Mouse (Mus musculus) liver, embryonic 12.5 days (tissue): ENCODE measurements at regions not wholly inside any gene's neighbourhood (a gene's known extent, or its start where the extent isn't known, plus 50 kb on each side); places are given as distances from the start of the nearest gene placed in this dataset.
A peak's percentile ranks its signal among the peaks of the same experiment; 100 is the strongest.

ENCODE experiments used
- ATAC-seq: fragments of 200-750 bp; cut with Nextera tagmentation; 2 replicates; pipeline ENCODE4 v1.8.0; 2017; ENCODE audit warnings: moderate number of reproducible peaks, mild to moderate bottlenecking, moderate library complexity
- H3K27ac ChIP-seq: fragments of 300-500 bp; sonication (generic); 2 replicates; pipeline ENCODE4 v1.5.1; 2016; ENCODE audit warnings: mild to moderate bottlenecking
- H3K27me3 ChIP-seq: fragments of 300-500 bp; sonication (generic); replicated peaks from 2 replicates; pipeline ENCODE4 v1.6.1; 2016; ENCODE audit warnings: mild to moderate bottlenecking, moderate library complexity
- H3K36me3 ChIP-seq: fragments of 300-500 bp; sonication (generic); 2 replicates; pipeline ENCODE4 v1.6.1; 2016; ENCODE audit warnings: mild to moderate bottlenecking, moderate library complexity
- H3K4me1 ChIP-seq: fragments of 300-500 bp; sonication (generic); 2 replicates; pipeline ENCODE4 v1.6.1; 2016
- H3K4me2 ChIP-seq: fragments of 300-500 bp; sonication (generic); 2 replicates; pipeline ENCODE4 v1.6.1; 2016; ENCODE audit warnings: mild to moderate bottlenecking, moderate library complexity
- H3K4me3 ChIP-seq: fragments of 300-500 bp; sonication (generic); 2 replicates; pipeline ENCODE4 v1.5.1; 2016; ENCODE audit warnings: mild to moderate bottlenecking, moderate library complexity
- H3K9ac ChIP-seq: fragments of 300-500 bp; sonication (generic); 2 replicates; pipeline ENCODE4 v1.6.1; 2016; ENCODE audit warnings: mild to moderate bottlenecking, moderate library complexity
- H3K9me3 ChIP-seq: fragments of 300-500 bp; sonication (generic); replicated peaks from 2 replicates; pipeline ENCODE4 v1.6.1; 2016; ENCODE audit warnings: mild to moderate bottlenecking, moderate library complexity
- WGBS: fragments of 180-500 bp; shearing (Covaris S2); methylation state at CpG from one replicate; pipeline ENCODE4 v1.1.7; 2016; ENCODE audit not compliant: insufficient replicate concordance; 5-methylcytosine and 5-hydroxymethylcytosine counted together

DNA sequence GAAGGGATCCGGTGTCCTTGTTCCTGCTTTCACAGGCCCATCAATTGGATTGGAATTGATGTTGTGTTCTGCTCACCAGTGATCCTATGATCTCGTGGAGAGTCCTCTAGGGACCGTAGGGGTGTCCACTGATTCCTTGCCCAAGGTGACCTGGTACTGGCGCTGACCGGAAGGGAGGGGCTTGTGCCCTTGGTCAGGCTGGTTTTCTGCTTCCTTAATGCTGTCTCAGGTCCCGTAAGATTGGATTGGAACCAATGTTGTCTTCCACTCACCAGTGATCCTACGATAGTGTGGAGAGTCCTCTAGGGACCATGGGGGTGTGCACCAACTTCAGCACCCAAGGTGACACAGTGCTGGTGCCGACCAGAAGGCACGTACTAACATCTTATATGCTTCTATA is 324.9 kb upstream of the Ptchd4 start:
- Histone ChIP-seq H3K4me3 (no peak overlapping the region), H3K27ac (no peak overlapping the region), H3K27me3 (no peaks in the 10 kb centered on the region), H3K4me1 (no peaks in the 10 kb centered on the region), H3K36me3 (no peaks in the 10 kb centered on the region), H3K9me3 (peaks cover 4% of the 10 kb centered on the region; the same call in 1 of the 2 replicates), H3K4me2 (no peak overlapping the region), H3K9ac (no peak overlapping the region)
- ATAC-seq: no peak
- 69% methylated on average over 9 of the region's 9 CpGs for WGBS

DNA sequence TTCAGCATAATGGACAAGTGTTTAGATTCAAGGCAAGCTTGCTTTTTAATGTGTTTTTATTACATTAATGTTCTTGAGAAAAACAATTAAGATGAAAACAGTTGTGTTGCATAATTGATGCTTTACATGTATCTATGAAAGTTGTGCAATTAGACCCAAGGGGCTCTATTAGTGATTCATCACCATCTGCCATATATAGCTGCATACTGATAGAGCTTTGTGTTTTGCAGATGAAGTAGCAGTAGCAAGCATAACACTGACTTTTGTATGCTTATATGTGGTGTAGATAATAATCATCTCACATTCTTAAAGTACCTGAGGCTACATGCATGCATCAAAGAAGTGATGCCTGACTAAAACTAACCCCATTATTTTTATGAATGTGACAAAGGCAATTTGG is 307.3 kb upstream of the Ptchd4 start:
- H3K27ac ChIP-seq: no peak overlapping the region
- H3K36me3 ChIP-seq: no peaks in the 10 kb centered on the region
- no peaks in the 10 kb centered on the region for H3K4me1 ChIP-seq
- no peak for ATAC-seq
- H3K4me3 ChIP-seq: no peak overlapping the region
- no peak overlapping the region for H3K4me2 ChIP-seq
- no peaks in the 10 kb centered on the region for H3K27me3 ChIP-seq
- H3K9ac ChIP-seq: no peak overlapping the region
- H3K9me3 ChIP-seq: no peaks in the 10 kb centered on the region

DNA sequence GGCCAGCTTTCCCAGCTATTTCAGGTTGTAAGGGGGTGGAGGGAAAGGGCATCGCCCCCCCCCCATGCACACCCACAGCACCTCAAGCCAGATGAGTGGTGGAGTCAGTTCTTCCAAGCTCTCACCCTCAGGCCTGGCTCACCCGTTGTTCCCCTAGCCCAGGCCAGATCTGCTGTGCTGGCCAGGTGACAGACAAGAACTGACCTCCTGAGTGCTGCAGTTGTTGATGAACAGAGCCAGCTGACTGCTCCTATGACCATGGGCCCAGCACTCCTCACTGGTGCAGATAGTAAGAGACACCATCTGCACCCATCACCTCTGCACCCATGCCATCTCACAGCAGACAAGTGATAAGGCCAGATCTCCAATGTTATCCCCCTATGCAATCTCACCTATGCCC is 291.5 kb upstream of the Ptchd4 start:
- Histone ChIP-seq H3K36me3 (no peaks in the 10 kb centered on the region), H3K27ac (no peak overlapping the region), H3K4me1 (no peaks in the 10 kb centered on the region), H3K9me3 (no peaks in the 10 kb centered on the region), H3K27me3 (no peaks in the 10 kb centered on the region), H3K4me3 (no peak overlapping the region), H3K4me2 (no peak overlapping the region), H3K9ac (no peak overlapping the region)
- peak; percentile 15; the same call in 1 of the 2 replicates for ATAC-seq
- 50% methylated on average over 2 of the region's 2 CpGs for WGBS

DNA sequence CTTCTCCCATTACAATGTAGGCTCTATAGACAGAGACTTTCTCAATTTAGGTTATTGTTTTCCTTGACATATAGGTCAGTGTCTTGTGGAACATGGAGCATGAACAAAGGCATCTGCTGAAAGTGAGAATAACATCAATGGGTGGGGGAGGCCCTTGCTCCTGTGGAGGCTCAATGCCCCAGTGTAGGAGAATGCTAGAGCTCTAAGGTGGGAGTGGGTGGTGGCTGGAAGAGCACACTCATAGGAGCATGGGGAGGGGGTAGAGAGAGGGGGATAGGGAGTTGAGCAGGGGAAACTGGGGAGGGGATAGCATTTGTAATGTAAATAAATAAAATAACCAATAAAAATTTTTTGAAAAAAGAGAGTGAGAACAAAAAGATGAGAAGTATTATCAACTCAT is 288.5 kb upstream of the Ptchd4 start:
- no peaks in the 10 kb centered on the region for H3K9me3 ChIP-seq
- no peak overlapping the region for H3K4me3 ChIP-seq
- H3K27ac ChIP-seq: no peak overlapping the region
- no peaks in the 10 kb centered on the region for H3K36me3 ChIP-seq
- H3K9ac ChIP-seq: no peak overlapping the region
- ATAC-seq: no peak
- H3K4me2 ChIP-seq: no peak overlapping the region
- H3K4me1 ChIP-seq: no peaks in the 10 kb centered on the region
- no peaks in the 10 kb centered on the region for H3K27me3 ChIP-seq

DNA sequence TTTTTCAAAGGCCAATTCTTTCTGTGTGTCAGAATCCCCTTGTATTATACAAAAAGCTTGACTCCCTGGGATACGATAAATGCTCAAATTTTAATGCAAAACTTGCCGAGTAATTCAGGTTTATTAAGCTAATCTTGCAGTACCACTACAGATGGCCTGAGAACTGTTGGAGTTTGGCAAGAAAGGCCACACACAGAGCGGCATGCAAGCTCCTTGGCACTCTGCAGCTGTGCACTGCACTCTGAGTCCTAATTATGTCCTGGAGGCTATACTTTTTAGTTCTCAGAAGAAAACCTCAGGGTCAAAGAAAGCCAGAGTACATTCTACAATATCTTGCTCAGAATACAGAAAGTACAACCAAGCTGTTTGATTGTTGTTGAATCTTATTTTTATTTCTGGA is 286.3 kb upstream of the Ptchd4 start:
- ATAC-seq: no peak
- no peak overlapping the region for H3K4me2 ChIP-seq
- H3K4me3 ChIP-seq: no peak overlapping the region
- no peak overlapping the region for H3K27ac ChIP-seq
- H3K27me3 ChIP-seq: no peaks in the 10 kb centered on the region
- no peaks in the 10 kb centered on the region for H3K9me3 ChIP-seq
- WGBS: 72% methylated on average over 3 of the region's 3 CpGs
- no peaks in the 10 kb centered on the region for H3K36me3 ChIP-seq
- H3K9ac ChIP-seq: no peak overlapping the region
- H3K4me1 ChIP-seq: no peaks in the 10 kb centered on the region

DNA sequence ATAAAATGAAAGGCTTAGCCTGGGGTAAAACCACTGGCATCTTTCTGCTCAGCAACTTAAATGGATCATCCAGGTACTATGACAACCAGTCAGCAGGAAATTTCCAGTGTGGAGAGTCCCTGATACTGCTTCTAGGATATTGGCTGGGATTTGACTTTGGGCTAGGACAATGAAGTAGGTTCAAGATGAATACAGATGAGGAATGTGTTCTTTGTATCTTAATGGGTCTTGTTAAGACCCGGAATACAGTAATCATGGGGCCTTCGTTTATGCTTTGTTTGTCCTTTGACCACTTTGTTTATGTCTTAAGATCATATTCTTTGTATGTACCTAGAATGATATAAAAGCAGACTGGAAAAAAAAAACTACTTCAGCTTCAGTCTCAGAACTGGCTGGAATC is 278.7 kb upstream of the Ptchd4 start:
- Histone ChIP-seq H3K27ac (no peak overlapping the region), H3K4me3 (no peak overlapping the region), H3K4me1 (no peaks in the 10 kb centered on the region), H3K4me2 (no peak overlapping the region), H3K9me3 (no peaks in the 10 kb centered on the region), H3K9ac (no peak overlapping the region), H3K27me3 (no peaks in the 10 kb centered on the region), H3K36me3 (no peaks in the 10 kb centered on the region)
- 71% methylated on average over 2 of the region's 2 CpGs for WGBS
- no peak for ATAC-seq

DNA sequence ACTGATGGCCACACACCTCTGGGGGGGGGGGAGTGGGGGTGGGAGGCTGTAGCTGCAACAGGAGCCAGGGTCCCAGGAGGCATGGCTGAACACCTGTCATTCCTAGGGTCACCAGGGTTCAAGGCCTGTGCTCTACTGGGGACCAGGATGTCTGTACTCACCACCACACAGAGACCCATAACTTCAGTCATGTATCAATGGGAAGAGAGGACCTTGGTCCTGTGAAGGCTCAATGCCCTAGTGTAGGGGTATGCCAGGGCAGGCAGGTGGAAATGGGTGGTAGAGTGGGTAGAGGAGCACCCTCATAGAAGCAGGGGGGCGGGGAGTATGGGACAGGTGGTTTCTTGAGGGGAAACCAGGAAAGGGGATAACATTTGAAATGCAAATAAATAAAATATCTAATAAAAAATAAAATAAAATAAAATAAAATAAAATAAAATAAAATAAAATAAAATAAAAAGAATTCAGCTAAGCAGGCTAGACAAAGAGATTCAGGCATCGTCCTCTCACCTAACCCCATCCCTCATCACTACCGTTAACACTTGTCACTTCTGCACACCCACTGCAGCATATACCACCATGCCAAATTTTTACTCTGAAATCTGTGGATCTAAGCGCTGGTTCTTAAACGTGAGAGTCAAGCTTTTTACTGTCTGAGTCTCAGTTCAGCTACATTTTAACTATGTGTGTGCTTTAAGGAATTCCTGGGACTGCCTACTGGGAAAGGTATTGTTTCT is 265.8 kb upstream of the Ptchd4 start:
- 61% methylated on average over 5 of the region's 5 CpGs for WGBS
- no peak overlapping the region for H3K4me2 ChIP-seq
- no peaks in the 10 kb centered on the region for H3K27me3 ChIP-seq
- no peak overlapping the region for H3K4me3 ChIP-seq
- H3K9me3 ChIP-seq: no peaks in the 10 kb centered on the region
- H3K4me1 ChIP-seq: no peaks in the 10 kb centered on the region
- H3K36me3 ChIP-seq: no peaks in the 10 kb centered on the region
- no peak overlapping the region for H3K27ac ChIP-seq
- no peak overlapping the region for H3K9ac ChIP-seq
- peak; percentile 21; the same call in 1 of the 2 replicates for ATAC-seq

DNA sequence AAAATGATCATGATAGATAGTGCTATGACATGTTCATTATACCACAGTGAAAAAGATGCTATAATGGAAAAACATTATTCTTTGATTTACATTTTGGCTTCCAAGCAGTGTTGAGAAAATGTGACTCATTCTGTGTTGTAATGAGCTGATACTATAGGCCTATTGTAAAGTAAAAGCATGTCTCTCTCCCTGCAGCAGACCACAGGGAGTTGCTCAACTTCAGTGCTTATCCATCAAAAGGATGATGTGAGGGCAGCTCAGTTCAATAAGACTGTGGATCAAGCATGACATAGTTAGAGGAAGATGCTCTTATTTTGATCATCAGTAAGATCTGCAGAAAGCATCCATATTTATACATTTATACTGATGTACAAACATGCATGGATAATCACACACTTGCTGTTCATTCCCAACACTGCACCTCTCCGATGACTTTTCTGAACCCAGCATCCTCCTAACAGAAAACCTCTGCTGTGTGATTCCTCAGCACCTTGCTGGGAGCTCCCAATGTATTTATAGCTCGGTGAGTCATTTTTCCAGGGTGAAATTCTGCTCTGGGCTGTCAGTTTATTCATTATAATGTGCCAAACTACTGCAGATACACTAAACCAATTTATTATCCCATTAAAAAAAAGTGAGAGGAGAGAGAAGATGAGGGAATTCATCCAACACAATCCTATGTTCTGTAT is 224.8 kb upstream of the Ptchd4 start:
- H3K4me1 ChIP-seq: no peaks in the 10 kb centered on the region
- 57% methylated on average over 2 of the region's 2 CpGs for WGBS
- H3K27ac ChIP-seq: no peak overlapping the region
- no peak overlapping the region for H3K4me3 ChIP-seq
- no peaks in the 10 kb centered on the region for H3K9me3 ChIP-seq
- no peak overlapping the region for H3K9ac ChIP-seq
- no peak overlapping the region for H3K4me2 ChIP-seq
- no peak for ATAC-seq
- H3K36me3 ChIP-seq: no peaks in the 10 kb centered on the region
- no peaks in the 10 kb centered on the region for H3K27me3 ChIP-seq

DNA sequence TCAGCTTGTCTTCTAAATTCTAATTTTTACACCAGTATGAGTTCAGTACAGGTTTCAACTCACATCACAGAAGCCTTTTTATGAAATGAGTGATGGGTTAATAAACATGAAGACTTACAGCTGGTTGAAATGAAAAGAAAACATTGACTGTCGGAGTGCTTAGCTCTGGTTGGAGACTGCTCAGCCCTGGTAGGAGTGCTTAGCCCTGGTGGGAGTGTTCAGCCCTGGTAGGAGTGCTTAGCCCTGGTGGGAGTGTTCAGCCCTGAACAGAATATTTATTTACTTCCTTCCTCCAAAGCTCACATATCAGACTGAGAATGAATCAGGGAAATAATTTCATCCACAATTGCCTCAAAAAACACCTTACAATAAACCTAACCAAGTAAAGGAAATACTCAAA is 202.1 kb upstream of the Ptchd4 start:
- WGBS: 59% methylated on average over 1 of the region's 1 CpGs
- no peak overlapping the region for H3K9ac ChIP-seq
- no peaks in the 10 kb centered on the region for H3K36me3 ChIP-seq
- no peak overlapping the region for H3K27ac ChIP-seq
- no peaks in the 10 kb centered on the region for H3K9me3 ChIP-seq
- H3K4me3 ChIP-seq: no peak overlapping the region
- no peaks in the 10 kb centered on the region for H3K27me3 ChIP-seq
- H3K4me2 ChIP-seq: no peak overlapping the region
- no peaks in the 10 kb centered on the region for H3K4me1 ChIP-seq
- no peak for ATAC-seq

DNA sequence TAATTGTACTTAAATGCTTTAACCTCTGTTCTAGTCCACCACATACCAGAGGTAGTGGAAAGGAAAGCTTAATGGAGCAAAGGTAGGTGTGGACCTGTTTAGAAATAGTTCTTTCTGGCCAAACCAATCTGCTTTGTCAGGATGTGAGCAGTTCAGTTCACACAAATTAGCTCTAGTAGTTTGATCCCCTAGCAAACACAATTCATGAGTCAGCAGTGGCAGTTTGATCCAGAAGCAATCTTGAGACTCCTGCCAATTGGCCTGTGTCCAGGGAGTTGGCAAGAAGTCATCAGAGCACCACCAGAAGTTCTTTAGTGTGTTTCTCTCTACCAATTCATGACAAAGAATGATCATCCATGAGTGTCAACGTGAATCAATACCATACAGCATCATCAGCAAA is 195.0 kb upstream of the Ptchd4 start:
- WGBS: 73% methylated on average over 1 of the region's 1 CpGs

DNA sequence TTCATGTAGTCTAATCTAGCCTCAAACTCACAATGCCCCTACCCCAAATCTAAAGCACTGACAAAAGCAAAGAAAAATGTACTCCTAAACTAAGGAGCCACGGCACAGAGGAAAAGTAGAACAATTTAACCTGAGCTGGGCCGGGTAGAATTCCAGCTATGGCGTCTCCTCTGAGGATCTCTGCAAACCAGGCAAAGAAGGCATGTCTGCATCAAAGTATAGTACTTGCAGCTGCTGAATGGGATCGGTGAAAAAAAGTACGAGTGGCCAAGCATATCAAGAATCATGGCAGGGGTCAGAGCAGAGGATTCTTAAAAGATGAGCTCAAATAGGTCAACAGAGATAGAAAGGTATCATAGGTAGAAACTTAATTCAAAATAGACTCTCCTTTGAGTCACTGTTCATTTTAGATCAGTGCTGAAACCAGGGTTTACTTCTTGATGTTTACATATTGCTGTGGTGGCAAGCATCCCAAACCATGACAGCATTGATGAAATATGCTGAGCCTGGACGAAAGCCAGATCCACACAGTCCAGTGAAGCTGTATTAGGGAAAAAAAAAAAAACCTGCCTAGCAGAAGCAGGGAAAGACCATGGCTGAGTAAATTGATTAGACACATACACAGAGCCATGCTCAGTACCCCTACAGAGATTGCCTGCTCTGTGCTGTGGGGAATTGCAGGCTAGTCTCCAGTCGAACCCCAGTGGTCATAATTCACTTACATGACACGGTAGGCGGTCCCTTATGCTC is 189.1 kb upstream of the Ptchd4 start:
- 57% methylated on average over 9 of the region's 9 CpGs for WGBS
- Histone ChIP-seq H3K27me3 (no peaks in the 10 kb centered on the region), H3K9me3 (no peaks in the 10 kb centered on the region; the same call in 1 of the 2 replicates), H3K4me3 (no peak overlapping the region), H3K4me1 (no peaks in the 10 kb centered on the region), H3K9ac (no peak overlapping the region), H3K27ac (no peak overlapping the region), H3K36me3 (no peaks in the 10 kb centered on the region), H3K4me2 (no peak overlapping the region)
- ATAC-seq: no peak

More for the DNA sequence above, 195.0 kb upstream of the Ptchd4 start:
- Histone ChIP-seq H3K36me3 (no peaks in the 10 kb centered on the region), H3K4me3 (no peak overlapping the region), H3K4me1 (no peaks in the 10 kb centered on the region), H3K9me3 (no peaks in the 10 kb centered on the region), H3K27ac (no peak overlapping the region), H3K9ac (no peak overlapping the region), H3K4me2 (no peak overlapping the region), H3K27me3 (no peaks in the 10 kb centered on the region)
- no peak for ATAC-seq

DNA sequence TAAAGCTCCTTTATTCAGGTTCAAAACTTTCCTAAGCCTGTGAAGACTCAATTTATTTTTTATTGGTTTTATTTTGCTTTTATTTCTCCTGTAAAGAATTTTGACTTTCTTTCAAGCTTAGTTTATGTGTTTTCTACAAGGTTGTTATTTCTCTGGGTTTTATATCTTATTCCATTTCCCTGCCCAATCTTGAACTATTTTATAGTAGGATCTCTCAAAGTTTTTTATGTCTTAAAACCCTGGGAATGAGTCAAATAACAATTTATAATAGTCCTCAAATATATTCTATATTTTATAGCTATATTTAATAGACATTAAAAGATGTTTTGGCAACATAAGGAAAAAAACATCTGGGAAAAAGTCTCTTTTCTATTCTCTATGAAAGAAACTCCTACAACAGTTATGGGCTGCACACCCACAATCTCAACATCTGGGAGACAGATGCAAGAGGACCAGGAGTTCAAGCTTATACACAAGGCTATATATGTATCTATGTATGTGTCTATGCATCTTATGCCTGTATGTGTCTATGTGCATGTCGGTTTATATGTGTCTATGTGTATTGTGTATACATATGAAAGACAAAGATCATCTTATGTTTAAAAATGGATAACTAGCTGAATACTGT is 146.2 kb upstream of the Ptchd4 start:
- no peak overlapping the region for H3K9ac ChIP-seq
- ATAC-seq: no peak
- H3K4me3 ChIP-seq: no peak overlapping the region
- no peak overlapping the region for H3K4me2 ChIP-seq
- no peak overlapping the region for H3K27ac ChIP-seq
- no peaks in the 10 kb centered on the region for H3K9me3 ChIP-seq
- H3K36me3 ChIP-seq: no peaks in the 10 kb centered on the region
- 80% methylated on average over 1 of the region's 1 CpGs for WGBS
- no peaks in the 10 kb centered on the region for H3K4me1 ChIP-seq
- no peaks in the 10 kb centered on the region for H3K27me3 ChIP-seq
